Mouse (Mus musculus) kidney, postnatal 14 days (tissue): Measurements from ENCODE around the gene Ctnna3.
"Not testable (repeated sequence)": the region's sequence is repeated elsewhere in the genome, so short reads cannot be mapped to it uniquely, and the experiment has no call there.

Experiments
- DNase-seq: peaks from one replicate; pipeline ENCODE4 v3.0.0; 2022; ENCODE audit warnings: mixed read lengths

Ctnna3 gene

DNA sequence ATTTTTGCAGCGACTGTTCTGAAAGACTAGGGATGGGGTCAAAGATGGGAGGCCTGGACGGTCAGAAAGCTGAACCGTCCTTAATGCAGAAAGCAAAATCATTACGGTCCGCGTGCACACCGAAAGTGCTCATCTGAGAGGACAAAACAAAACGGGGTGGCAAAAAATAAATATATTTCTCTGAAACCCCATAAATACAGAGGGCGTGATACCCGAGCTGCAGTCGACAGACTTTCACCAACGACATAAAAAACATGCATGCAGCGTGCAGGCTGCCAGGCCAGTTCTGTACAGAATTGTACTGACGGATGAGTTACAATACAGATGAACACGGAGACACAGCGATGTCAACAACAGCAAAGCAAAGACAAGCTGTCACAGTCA, 656.3 kb downstream of the Ctnna3 start:
- no peak for DNase-seq

GRCm38 (mm10) chr10:64086567-64087391, 656.9 kb downstream of the Ctnna3 start:
- no peak for DNase-seq

DNA sequence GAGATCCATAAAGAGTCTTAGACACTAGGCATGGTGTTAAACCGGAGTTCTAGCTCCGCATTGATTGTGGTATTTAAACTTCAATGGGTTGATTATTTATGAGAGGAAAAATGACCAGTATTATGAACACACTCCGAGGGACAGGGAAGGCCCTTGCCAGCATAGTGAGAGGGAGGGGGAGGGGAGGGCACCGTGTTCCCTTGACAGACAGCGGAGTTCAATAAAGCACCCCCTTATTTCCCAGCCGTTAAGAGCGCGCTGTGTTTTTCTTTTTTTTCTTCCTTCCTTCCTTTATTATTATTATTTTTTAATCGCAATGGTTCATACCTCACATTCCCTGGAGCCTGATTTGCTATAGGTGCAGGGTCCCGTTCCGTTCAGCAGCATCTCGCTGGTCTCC, 657.6 kb downstream of the Ctnna3 start:
- DNase-seq = no peak

DNA sequence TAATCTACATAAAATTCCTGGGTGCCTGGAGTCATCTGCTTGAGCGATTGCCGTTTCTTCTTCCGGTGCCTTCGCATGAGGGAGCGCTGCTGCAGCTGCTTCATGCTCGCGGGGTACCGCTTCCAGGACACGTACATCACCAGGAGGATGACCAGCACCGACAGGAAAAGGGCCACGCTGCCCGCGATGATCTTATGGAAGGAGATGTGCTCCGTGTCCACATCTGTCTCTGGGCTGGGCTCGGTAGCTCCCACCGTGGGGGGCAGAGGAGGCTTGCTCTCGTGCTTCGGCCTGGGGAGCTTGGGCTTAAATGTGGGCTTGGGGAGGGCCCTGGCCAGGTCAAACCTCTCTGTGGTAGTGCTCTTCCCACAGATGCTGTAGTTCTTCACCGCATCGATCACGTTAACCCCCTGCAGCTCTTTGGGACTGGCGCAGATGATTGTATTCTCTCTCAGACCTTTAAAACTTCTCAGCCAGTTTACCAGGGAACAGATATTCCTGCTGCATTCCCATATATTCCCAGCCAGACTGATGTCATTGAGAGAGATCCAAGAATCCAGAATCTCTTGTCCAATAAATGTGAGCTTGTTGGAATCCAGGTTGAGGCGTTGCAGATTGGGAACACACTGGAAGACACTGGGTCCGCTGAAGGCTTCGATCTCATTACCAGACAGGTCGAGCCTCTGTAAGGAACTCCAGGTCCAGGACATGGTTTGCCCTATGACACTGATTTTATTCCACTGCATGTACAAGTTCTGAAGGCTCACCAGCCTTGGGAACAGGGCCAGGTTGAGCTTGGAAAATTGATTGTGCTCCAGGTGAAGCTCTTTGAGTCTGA, 658.3 kb downstream of the Ctnna3 start:
- DNase-seq = no peak

GRCm38 (mm10) chr10:64088774-64089460, 659.0 kb downstream of the Ctnna3 start:
- no peak for DNase-seq

DNA sequence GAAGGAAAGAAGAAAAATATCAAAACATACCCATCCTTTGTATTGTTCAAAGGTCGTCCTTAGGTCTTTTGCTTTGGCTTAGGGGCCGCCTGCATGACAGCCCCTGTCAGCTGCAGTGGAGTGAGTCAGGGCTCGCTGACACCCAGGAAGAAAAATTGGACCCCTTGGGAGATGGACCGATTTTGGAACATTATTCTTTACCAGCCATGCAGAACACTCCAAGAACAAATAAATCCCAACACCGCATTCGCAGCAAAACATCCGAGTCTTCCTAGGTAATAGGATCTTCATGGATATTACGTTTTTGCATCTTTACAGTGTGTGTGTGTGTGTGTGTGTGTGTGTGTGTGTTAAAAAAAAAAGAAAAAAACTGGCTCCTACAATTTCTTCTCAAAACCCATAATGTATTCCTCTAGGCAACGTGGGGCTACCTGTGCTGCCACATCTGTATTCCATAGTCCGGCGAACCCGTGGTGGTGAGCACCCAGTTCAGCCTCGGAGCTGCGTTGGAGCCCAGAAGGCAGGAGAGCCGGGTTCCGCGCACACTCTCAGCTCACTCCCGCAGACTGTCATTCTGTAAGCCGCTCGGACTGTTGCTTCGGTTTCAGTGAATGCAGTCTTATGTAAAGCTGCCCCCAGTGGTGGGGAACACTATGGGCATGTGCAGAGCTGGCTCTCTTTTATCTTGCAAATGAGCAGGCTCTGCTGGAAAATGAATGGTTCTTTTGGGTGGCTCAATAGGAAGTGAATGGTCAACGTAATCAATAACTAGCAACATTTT, 660.0 kb downstream of the Ctnna3 start, which contains the start of gene Lrrtm3:
TSS of gene Lrrtm3 (minus strand) at position 598 of the 781 bp plus-strand sequence.
- peak; percentile 47 for DNase-seq

GRCm38 (mm10) chr10:64096532-64096931, 666.6 kb downstream of the Ctnna3 start:
- no peak for DNase-seq

DNA sequence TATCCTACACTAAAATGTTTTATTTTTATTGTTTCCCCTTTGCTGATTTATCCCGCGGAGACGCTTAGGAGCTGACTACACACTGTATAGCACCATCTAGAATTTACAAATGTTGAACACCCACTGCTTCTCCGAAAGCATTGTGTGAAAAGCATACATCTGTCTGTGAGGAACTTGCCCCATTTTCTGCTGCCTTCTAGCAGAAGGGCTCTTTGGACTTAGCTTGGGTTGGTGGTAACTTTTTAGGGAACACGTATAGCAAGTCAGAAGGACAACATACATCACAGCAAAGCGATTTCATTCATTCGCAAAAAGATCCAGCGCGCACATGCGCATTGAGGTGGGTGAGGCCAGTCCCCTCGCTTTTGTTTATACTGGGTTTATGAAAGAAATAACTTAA, 685.3 kb downstream of the Ctnna3 start:
- DNase-seq = no peak

- no peak for DNase-seq
Measured at GRCm38 (mm10) chr10:64118833-64119232, 688.9 kb downstream of the Ctnna3 start.

GRCm38 (mm10) chr10:64130397-64131150, 700.7 kb downstream of the Ctnna3 start:
- no peak for DNase-seq

DNA sequence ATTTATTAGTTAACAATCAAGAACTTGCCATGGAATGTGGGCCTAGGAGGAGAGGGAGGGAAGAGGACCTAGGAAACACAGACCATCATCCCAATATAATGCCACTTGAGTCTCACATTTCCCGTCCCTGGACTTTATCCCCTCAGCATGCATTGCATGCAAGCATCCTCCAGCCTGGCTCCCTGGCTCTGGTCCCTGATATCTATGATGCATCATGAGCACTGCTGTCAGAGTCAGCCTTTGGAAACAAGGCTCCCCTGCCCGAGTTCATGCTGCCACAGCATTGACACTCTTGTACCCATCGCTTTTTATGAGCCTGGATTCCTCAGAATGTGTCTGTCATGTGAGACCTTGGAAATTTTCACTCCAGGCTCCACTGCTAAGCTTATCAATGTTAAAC, 703.6 kb downstream of the Ctnna3 start:
- DNase-seq = no peak

GRCm38 (mm10) chr10:64135481-64135880, 705.6 kb downstream of the Ctnna3 start:
- no peak for DNase-seq

- no peak for DNase-seq
Measured at GRCm38 (mm10) chr10:64146511-64146910, 716.6 kb downstream of the Ctnna3 start.

GRCm38 (mm10) chr10:64181696-64182095, 751.8 kb downstream of the Ctnna3 start:
- no peak for DNase-seq

DNA sequence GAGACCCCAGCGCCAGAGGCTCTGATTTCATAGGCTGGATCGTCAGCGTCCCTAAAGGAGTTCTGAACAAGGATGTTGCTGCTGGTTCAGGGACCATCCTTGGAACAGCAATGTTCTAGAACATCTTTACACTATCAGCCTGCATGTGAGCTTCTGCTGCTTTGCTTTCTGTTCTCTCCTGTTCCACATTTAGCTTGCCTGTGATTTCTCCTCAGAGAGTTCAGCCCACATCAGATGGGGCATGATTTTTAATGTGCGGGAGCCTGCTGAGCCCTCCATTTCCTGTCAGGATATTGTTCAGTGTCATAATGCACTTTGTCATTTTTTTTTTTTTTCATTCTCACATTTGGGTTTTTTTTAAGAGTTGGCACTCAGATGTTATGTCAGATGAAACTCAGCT, 752.8 kb downstream of the Ctnna3 start:
- no peak for DNase-seq

- no peak for DNase-seq
Measured at GRCm38 (mm10) chr10:64188046-64188445, 758.1 kb downstream of the Ctnna3 start.

DNA sequence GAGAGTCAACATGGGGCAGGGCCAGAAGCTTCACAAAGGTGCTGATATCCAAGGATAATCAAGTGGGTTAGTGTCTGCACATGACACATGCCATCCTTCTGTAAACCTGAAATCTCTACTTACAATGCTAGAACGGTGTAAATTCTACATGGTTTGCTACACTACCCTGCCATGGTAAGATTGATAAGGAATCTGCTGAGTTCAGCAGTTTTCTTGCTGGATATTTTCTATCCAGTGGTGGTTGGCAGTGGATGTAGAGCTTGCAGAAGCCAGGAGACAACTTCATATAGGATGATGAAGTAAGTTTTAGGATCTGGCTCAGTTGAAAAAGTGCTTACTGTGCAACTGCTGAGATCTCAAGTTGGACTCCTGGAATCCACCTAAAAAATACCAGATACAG, 767.7 kb downstream of the Ctnna3 start:
- DNase-seq = no peak

GRCm38 (mm10) chr10:64215632-64216031, 785.7 kb downstream of the Ctnna3 start:
- no peak for DNase-seq

- DNase-seq = no peak
Measured at GRCm38 (mm10) chr10:64223023-64223422, 793.1 kb downstream of the Ctnna3 start.

- DNase-seq = no peak
Measured at GRCm38 (mm10) chr10:64224007-64224406, 794.1 kb downstream of the Ctnna3 start.

GRCm38 (mm10) chr10:64224424-64224823, 794.5 kb downstream of the Ctnna3 start:
- DNase-seq = no peak

GRCm38 (mm10) chr10:64225826-64226225, 795.9 kb downstream of the Ctnna3 start:
- not testable (repeated sequence) for DNase-seq
